Mouse (Mus musculus): ENCODE data around the gene Tefm. TPM values are rescaled to one million over a fixed set of nuclear protein-coding genes. Genes with fewer than 3 reads are reported as not detected.

The Tefm gene
- polyA plus RNA-seq, 1 experiment from 2014 or later = 33.1 TPM

GRCm38 (mm10) chr11:80163362-80164116 lies 21.6 kb upstream of the Tefm start:
- no peak for ATAC-seq
- Histone ChIP-seq H3K36me3 (ENCODE audit: control insufficient read depth, insufficient read depth, low read length) (no peaks in the 10 kb centered on the region), H3K9me3 (ENCODE audit: control insufficient read depth, low read length) (no peaks in the 10 kb centered on the region), H3K9ac (ENCODE audit: low read depth, low read length) (no peak overlapping the region), H3K4me3 (ENCODE audit: low read length) (no peak overlapping the region), H3K4me1 (ENCODE audit: control insufficient read depth, insufficient read depth, low read length) (no peaks in the 10 kb centered on the region; the same call in 1 of the 2 replicates), H3K27ac (ENCODE audit: low read length) (no peak overlapping the region), H3K4me2 (ENCODE audit: low read depth, low read length) (no peak overlapping the region), H3K27me3 (replicated peaks; ENCODE audit: control insufficient read depth, insufficient read depth, low read length) (no peaks in the 10 kb centered on the region)
- 72% methylated on average over 7 of the region's 7 CpGs for WGBS

GRCm38 (mm10) chr11:80161041-80161440 lies 19.1 kb upstream of the Tefm start:
- no peaks in the 10 kb centered on the region for H3K27me3 ChIP-seq (replicated peaks; ENCODE audit: control insufficient read depth, insufficient read depth, low read length)
- 75% methylated on average over 4 of the region's 4 CpGs for WGBS
- ATAC-seq = no peak
- H3K9ac ChIP-seq (ENCODE audit: low read depth, low read length) = no peak overlapping the region
- H3K4me3 ChIP-seq (ENCODE audit: low read length) = no peak overlapping the region
- H3K4me2 ChIP-seq (ENCODE audit: low read depth, low read length) = no peak overlapping the region
- no peaks in the 10 kb centered on the region; the same call in 1 of the 2 replicates for H3K4me1 ChIP-seq (ENCODE audit: control insufficient read depth, insufficient read depth, low read length)
- H3K27ac ChIP-seq (ENCODE audit: low read length) = no peak overlapping the region
- no peaks in the 10 kb centered on the region for H3K36me3 ChIP-seq (ENCODE audit: control insufficient read depth, insufficient read depth, low read length)
- no peaks in the 10 kb centered on the region for H3K9me3 ChIP-seq (ENCODE audit: control insufficient read depth, low read length)

- no peaks in the 10 kb centered on the region for H3K36me3 ChIP-seq (ENCODE audit: control insufficient read depth, insufficient read depth, low read length)
- no peak overlapping the region for H3K9ac ChIP-seq (ENCODE audit: low read depth, low read length)
- peak; percentile 71 for ATAC-seq
- H3K4me3 ChIP-seq (ENCODE audit: low read length) = no peak overlapping the region
- no peaks in the 10 kb centered on the region for H3K9me3 ChIP-seq (ENCODE audit: control insufficient read depth, low read length)
- H3K27ac ChIP-seq (ENCODE audit: low read length) = peak overlapping the region; percentile 44
- peaks cover 15% of the 10 kb centered on the region for H3K27me3 ChIP-seq (replicated peaks; ENCODE audit: control insufficient read depth, insufficient read depth, low read length)
- WGBS = 68% methylated on average over 7 of the region's 7 CpGs
- H3K4me2 ChIP-seq (ENCODE audit: low read depth, low read length) = no peak overlapping the region
- H3K4me1 ChIP-seq (ENCODE audit: control insufficient read depth, insufficient read depth, low read length) = peaks cover 4% of the 10 kb centered on the region
Observed at GRCm38 (mm10) chr11:80159018-80159417, 17.0 kb upstream of the Tefm start.

GRCm38 (mm10) chr11:80156841-80157240 lies 14.9 kb upstream of the Tefm start:
- 81% methylated on average over 4 of the region's 4 CpGs for WGBS
- H3K4me1 ChIP-seq (ENCODE audit: control insufficient read depth, insufficient read depth, low read length) = peaks cover 7% of the 10 kb centered on the region
- ATAC-seq = no peak

GRCm38 (mm10) chr11:80155961-80156360 lies 14.0 kb upstream of the Tefm start:
- no peaks in the 10 kb centered on the region for H3K36me3 ChIP-seq (ENCODE audit: control insufficient read depth, insufficient read depth, low read length)
- H3K4me2 ChIP-seq (ENCODE audit: low read depth, low read length) = no peak overlapping the region
- no peak for ATAC-seq
- no peak overlapping the region for H3K4me3 ChIP-seq (ENCODE audit: low read length)
- peaks cover 15% of the 10 kb centered on the region for H3K27me3 ChIP-seq (replicated peaks; ENCODE audit: control insufficient read depth, insufficient read depth, low read length)
- no peak overlapping the region for H3K27ac ChIP-seq (ENCODE audit: low read length)
- WGBS = 88% methylated on average over 4 of the region's 4 CpGs
- no peaks in the 10 kb centered on the region for H3K9me3 ChIP-seq (ENCODE audit: control insufficient read depth, low read length)
- no peak overlapping the region for H3K9ac ChIP-seq (ENCODE audit: low read depth, low read length)
- peaks cover 7% of the 10 kb centered on the region for H3K4me1 ChIP-seq (ENCODE audit: control insufficient read depth, insufficient read depth, low read length)

More at GRCm38 (mm10) chr11:80156841-80157240, 14.9 kb upstream of the Tefm start:
- no peak overlapping the region for H3K27ac ChIP-seq (ENCODE audit: low read length)
- no peak overlapping the region for H3K4me3 ChIP-seq (ENCODE audit: low read length)
- H3K36me3 ChIP-seq (ENCODE audit: control insufficient read depth, insufficient read depth, low read length) = no peaks in the 10 kb centered on the region
- H3K27me3 ChIP-seq (replicated peaks; ENCODE audit: control insufficient read depth, insufficient read depth, low read length) = peaks cover 15% of the 10 kb centered on the region
- no peak overlapping the region for H3K9ac ChIP-seq (ENCODE audit: low read depth, low read length)
- no peak overlapping the region for H3K4me2 ChIP-seq (ENCODE audit: low read depth, low read length)
- no peaks in the 10 kb centered on the region for H3K9me3 ChIP-seq (ENCODE audit: control insufficient read depth, low read length)

- Histone ChIP-seq H3K27ac (ENCODE audit: low read length) (no peak overlapping the region), H3K4me2 (ENCODE audit: low read depth, low read length) (no peak overlapping the region), H3K27me3 (replicated peaks; ENCODE audit: control insufficient read depth, insufficient read depth, low read length) (peaks cover 15% of the 10 kb centered on the region), H3K4me1 (ENCODE audit: control insufficient read depth, insufficient read depth, low read length) (peaks cover 7% of the 10 kb centered on the region), H3K36me3 (ENCODE audit: control insufficient read depth, insufficient read depth, low read length) (no peaks in the 10 kb centered on the region), H3K9me3 (ENCODE audit: control insufficient read depth, low read length) (no peaks in the 10 kb centered on the region), H3K4me3 (ENCODE audit: low read length) (no peak overlapping the region), H3K9ac (ENCODE audit: low read depth, low read length) (no peak overlapping the region)
- ATAC-seq = no peak
- 84% methylated on average over 8 of the region's 8 CpGs for WGBS
Observed at GRCm38 (mm10) chr11:80155541-80155940, 13.6 kb upstream of the Tefm start.

- Histone ChIP-seq H3K9ac (ENCODE audit: low read depth, low read length) (peak overlapping the region; percentile 77), H3K4me2 (ENCODE audit: low read depth, low read length) (peak overlapping the region; percentile 88), H3K36me3 (ENCODE audit: control insufficient read depth, insufficient read depth, low read length) (no peaks in the 10 kb centered on the region), H3K4me1 (ENCODE audit: control insufficient read depth, insufficient read depth, low read length) (peaks cover 7% of the 10 kb centered on the region), H3K4me3 (ENCODE audit: low read length) (peak overlapping the region; percentile 69), H3K27ac (ENCODE audit: low read length) (no peak overlapping the region), H3K27me3 (replicated peaks; ENCODE audit: control insufficient read depth, insufficient read depth, low read length) (peaks cover 15% of the 10 kb centered on the region), H3K9me3 (ENCODE audit: control insufficient read depth, low read length) (no peaks in the 10 kb centered on the region)
- ATAC-seq = no peak
- 30% methylated on average over 25 of the region's 25 CpGs for WGBS
Observed at GRCm38 (mm10) chr11:80154501-80154900, 12.5 kb upstream of the Tefm start.

GRCm38 (mm10) chr11:80153857-80154495 lies 12.0 kb upstream of the Tefm start, which contains the start of gene Adap2:
Gene Adap2 (plus strand): TSS chr11:80154105.
- Histone ChIP-seq H3K36me3 (ENCODE audit: control insufficient read depth, insufficient read depth, low read length) (no peaks in the 10 kb centered on the region), H3K9me3 (ENCODE audit: control insufficient read depth, low read length) (no peaks in the 10 kb centered on the region), H3K4me2 (ENCODE audit: low read depth, low read length) (peak within 1 kb of the TSS; percentile 88), H3K27me3 (replicated peaks; ENCODE audit: control insufficient read depth, insufficient read depth, low read length) (peaks cover 15% of the 10 kb centered on the region), H3K9ac (ENCODE audit: low read depth, low read length) (peak within 1 kb of the TSS; percentile 77), H3K27ac (ENCODE audit: low read length) (no peak within 1 kb of the TSS), H3K4me3 (ENCODE audit: low read length) (peak within 1 kb of the TSS; percentile 69), H3K4me1 (ENCODE audit: control insufficient read depth, insufficient read depth, low read length) (peaks cover 7% of the 10 kb centered on the region)
- 2% methylated on average over 41 of the region's 47 CpGs for WGBS
- ATAC-seq = peak; percentile 96

GRCm38 (mm10) chr11:80152376-80152775 lies 10.4 kb upstream of the Tefm start:
- ATAC-seq = no peak
- H3K9ac ChIP-seq (ENCODE audit: low read depth, low read length) = no peak overlapping the region
- H3K9me3 ChIP-seq (ENCODE audit: control insufficient read depth, low read length) = no peaks in the 10 kb centered on the region
- 58% methylated on average over 8 of the region's 8 CpGs for WGBS
- H3K4me2 ChIP-seq (ENCODE audit: low read depth, low read length) = no peak overlapping the region
- peaks cover 7% of the 10 kb centered on the region for H3K4me1 ChIP-seq (ENCODE audit: control insufficient read depth, insufficient read depth, low read length)
- H3K27ac ChIP-seq (ENCODE audit: low read length) = no peak overlapping the region
- no peaks in the 10 kb centered on the region for H3K36me3 ChIP-seq (ENCODE audit: control insufficient read depth, insufficient read depth, low read length)
- peaks cover 15% of the 10 kb centered on the region for H3K27me3 ChIP-seq (replicated peaks; ENCODE audit: control insufficient read depth, insufficient read depth, low read length)
- no peak overlapping the region for H3K4me3 ChIP-seq (ENCODE audit: low read length)
